Mouse (Mus musculus) intestine, embryonic 16.5 days (tissue): ENCODE results near the gene Ssxb3. TPM values are rescaled to one million over a fixed set of nuclear protein-coding genes. Genes with fewer than 3 reads are reported as not detected.
"Not testable (repeated sequence)": the region's sequence is repeated elsewhere in the genome, so short reads cannot be mapped to it uniquely, and the experiment has no call there.

ENCODE experiments used
- ATAC-seq: fragments of 200-750 bp; cut with Nextera tagmentation; 2 replicates; pipeline ENCODE4 v1.8.0; 2017; ENCODE audit warnings: moderate TSS enrichment, moderate library complexity
- H3K27ac ChIP-seq: fragments of 300-500 bp; sonication (generic); 2 replicates; pipeline ENCODE4 v1.5.1; 2014; ENCODE audit warnings: mild to moderate bottlenecking, low read length
- H3K27me3 ChIP-seq: fragments of 300-500 bp; sonication (generic); replicated peaks from 2 replicates; pipeline ENCODE4 v1.6.1; 2014; ENCODE audit warnings: low read length, control low read depth, mixed read lengths; ENCODE audit not compliant: control insufficient read depth, insufficient read depth
- H3K36me3 ChIP-seq: fragments of 300-500 bp; sonication (generic); 2 replicates; pipeline ENCODE4 v1.6.1; 2014; ENCODE audit warnings: low read length, control low read depth; ENCODE audit not compliant: control insufficient read depth, insufficient read depth
- H3K4me1 ChIP-seq: fragments of 300-500 bp; sonication (generic); 2 replicates; pipeline ENCODE4 v1.6.1; 2014; ENCODE audit warnings: low read length, control low read depth, mixed read lengths; ENCODE audit not compliant: control insufficient read depth, insufficient read depth
- H3K4me2 ChIP-seq: fragments of 300-500 bp; sonication (generic); 2 replicates; pipeline ENCODE4 v1.6.1; 2014; ENCODE audit warnings: low read depth, low read length, control low read depth
- H3K4me3 ChIP-seq: fragments of 300-500 bp; sonication (generic); 2 replicates; pipeline ENCODE4 v1.5.1; 2014; ENCODE audit warnings: mild to moderate bottlenecking, low read length
- H3K9ac ChIP-seq: fragments of 300-500 bp; sonication (generic); 2 replicates; pipeline ENCODE4 v1.6.1; 2014; ENCODE audit warnings: low read depth, low read length
- H3K9me3 ChIP-seq: fragments of 300-500 bp; sonication (generic); 2 replicates; pipeline ENCODE4 v1.6.1; 2016; ENCODE audit warnings: low read length, control low read depth; ENCODE audit not compliant: control insufficient read depth
- WGBS: fragments of 180-500 bp; shearing (Covaris S2); extraction: QIAGEN DNeasy Blood & Tissue Kit; methylation state at CpG from one replicate; pipeline ENCODE4 v1.1.7; 2014; 5-methylcytosine and 5-hydroxymethylcytosine counted together
- polyA plus RNA-seq: library from polyadenylated mRNA; unstranded; fragments of >200 nt; fragmentation: Nextera tagmentation; extraction: Ambion mirVana; gene quantifications from 2 replicates; pipeline ENCODE4 v1.2.1, GENCODE M21; 2015

Gene Ssxb3
- not detected in 2 replicates for polyA plus RNA-seq

GRCm38 (mm10) chrX:8591716-8592115, at the start of gene Ssxb3:
Gene Ssxb3 (minus strand): TSS chrX:8591816.
- H3K27me3 ChIP-seq, H3K36me3 ChIP-seq, H3K9ac ChIP-seq, H3K4me3 ChIP-seq, H3K27ac ChIP-seq, ATAC-seq, H3K9me3 ChIP-seq, H3K4me2 ChIP-seq, H3K4me1 ChIP-seq: not testable (repeated sequence)
- WGBS, result 19% methylated on average over 1 of the region's 1 CpGs

GRCm38 (mm10) chrX:8548155-8548554, 43.5 kb downstream of the Ssxb3 start, which contains the start of gene Ssxb6:
Gene Ssxb6 (minus strand): TSS chrX:8548255.
- H3K27me3 ChIP-seq, H3K4me2 ChIP-seq, H3K4me3 ChIP-seq, H3K36me3 ChIP-seq, H3K4me1 ChIP-seq, H3K9ac ChIP-seq, H3K9me3 ChIP-seq, ATAC-seq, H3K27ac ChIP-seq: not testable (repeated sequence)
- WGBS, result 70% methylated on average over 4 of the region's 4 CpGs

Other genes with a start within 250 kb of the Ssxb3 start
- not detected in 2 replicates for gene Ssxb9, start 224.8 kb downstream of the Ssxb3 start, polyA plus RNA-seq
- not detected in 2 replicates for gene Ssxb1, start 178.5 kb downstream of the Ssxb3 start, polyA plus RNA-seq
- not detected in 2 replicates for gene Ssxb2, start 130.1 kb downstream of the Ssxb3 start, polyA plus RNA-seq
- gene Gm14459, start 66.9 kb downstream of the Ssxb3 start, polyA plus RNA-seq, result not detected in 2 replicates
- gene Ssxb6, start 43.6 kb downstream of the Ssxb3 start, polyA plus RNA-seq, result not detected in 2 replicates
- gene Ssxb8, start 99.0 kb upstream of the Ssxb3 start, polyA plus RNA-seq, result not detected in 2 replicates
- gene Ssx9, start 156.6 kb upstream of the Ssxb3 start, polyA plus RNA-seq, result not detected in 2 replicates
- not detected in 2 replicates for gene Ssxb5, start 211.9 kb upstream of the Ssxb3 start, polyA plus RNA-seq